Mouse (Mus musculus) adrenal gland, postnatal 4 days (tissue): ENCODE results near the gene Prr11. TPM values are rescaled to one million over a fixed set of nuclear protein-coding genes. Genes with fewer than 3 reads are reported as not detected.
"Not testable (repeated sequence)": the region's sequence is repeated elsewhere in the genome, so short reads cannot be mapped to it uniquely, and the experiment has no call there.

ENCODE experiments used
- DNase-seq, 2 experiments: peaks; one replicate each; pipeline ENCODE4 v3.0.0; 2021 to 2022; ENCODE audit warnings: low spot score in 2 of 2, mixed read lengths in 2 of 2
- microRNA-seq: library from miRNA; unstranded; fragments of <30 nt; microRNA quantifications from one replicate; pipeline ENCODE4 v1.2.0, GENCODE M21; 2021
- total RNA-seq, 2 experiments: library from RNA; stranded (reverse); gene quantifications; 2 replicates each; pipeline ENCODE4 v1.2.3; 2021

Prr11 gene
- total RNA-seq, 2 experiments from 2014 or later, result 7.9 to 8.6 TPM

DNA sequence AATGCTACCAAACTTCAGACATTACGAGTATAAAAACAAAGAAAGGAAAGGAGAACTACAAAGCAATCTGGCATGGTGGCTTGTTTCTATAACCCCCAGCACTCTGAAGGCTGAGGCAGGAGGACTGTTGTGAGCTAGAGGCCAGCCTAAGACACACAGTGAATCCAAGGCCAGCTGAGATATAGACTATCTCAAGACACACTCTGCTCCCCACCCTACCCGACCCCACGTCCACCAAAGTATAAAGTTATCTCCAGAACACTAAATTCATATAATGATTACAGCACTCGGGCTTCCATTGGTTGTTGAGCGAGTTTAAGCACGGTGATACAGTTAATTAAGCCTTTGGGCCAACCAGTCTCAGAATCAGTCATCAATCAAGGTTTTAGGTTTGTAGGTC, 52.2 kb downstream of the Prr11 start:
- DNase-seq, result no peak

DNA sequence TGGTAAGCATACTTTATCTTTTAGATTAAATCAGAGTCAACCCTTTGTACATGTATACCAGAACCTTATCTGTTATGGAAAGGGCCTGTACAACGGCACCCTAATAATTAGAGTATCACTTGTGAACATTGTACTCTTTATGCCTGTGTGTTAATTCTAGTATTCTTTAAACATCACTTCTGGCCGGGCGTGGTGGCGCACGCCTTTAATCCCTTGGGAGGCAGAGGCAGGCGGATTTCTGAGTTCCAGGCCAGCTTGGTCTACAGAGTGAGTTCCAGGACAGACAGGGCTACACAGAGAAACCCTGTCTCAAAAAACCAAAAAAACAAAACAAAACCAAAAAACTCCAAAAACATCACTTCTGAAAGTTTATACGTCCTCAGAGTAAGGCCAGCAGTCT, 59.6 kb downstream of the Prr11 start:
- DNase-seq, result not testable (repeated sequence)

- DNase-seq, result no peak
Measured at GRCm38 (mm10) chr11:87046968-87047367, 61.5 kb downstream of the Prr11 start.

- no peak for DNase-seq
Measured at GRCm38 (mm10) chr11:87043052-87043451, 65.5 kb downstream of the Prr11 start.

GRCm38 (mm10) chr11:87039307-87039963, 69.1 kb downstream of the Prr11 start:
- peak in 1 of 2 experiments; percentile 10 for DNase-seq

Small RNA genes lying within 50 kb of the gene (microRNA-seq; reads per million reads assigned to microRNA genes)
- gene Mir301, result 2,728 reads per million, percentile 87 among the genes with 10 or more reads in this experiment

Other genes with a start within 250 kb of the Prr11 start
- gene Ypel2, start 115.0 kb downstream of the Prr11 start, total RNA-seq, result 10 to 100 TPM; 34.4 to 39.5 TPM
- 1 to 10 TPM; 7.8 to 9.6 TPM for gene Gdpd1, start 34.6 kb downstream of the Prr11 start, total RNA-seq
- 10 to 100 TPM; 16.7 to 19.4 TPM for gene Smg8, start 21.9 kb downstream of the Prr11 start, total RNA-seq
- gene Ska2, start 526 bp upstream of the Prr11 start, total RNA-seq, result 10 to 100 TPM; 12.7 to 14.4 TPM
- 10 to 100 TPM; 26.2 to 34.2 TPM for gene Trim37, start 18.4 kb upstream of the Prr11 start, total RNA-seq